Mouse (Mus musculus) liver, embryonic 14.5 days (tissue): ENCODE data around the gene Id2.

Experiments
- CTCF ChIP-seq: IDR thresholded peaks from 2 replicates; pipeline ENCODE4 v1.5.1; 2016; ENCODE audit warnings: antibody characterized with exemption, low read depth, control low read depth
- EP300 ChIP-seq: IDR thresholded peaks from 2 replicates; pipeline ENCODE4 v1.6.1; 2016; ENCODE audit warnings: antibody characterized with exemption, low read depth

DNA sequence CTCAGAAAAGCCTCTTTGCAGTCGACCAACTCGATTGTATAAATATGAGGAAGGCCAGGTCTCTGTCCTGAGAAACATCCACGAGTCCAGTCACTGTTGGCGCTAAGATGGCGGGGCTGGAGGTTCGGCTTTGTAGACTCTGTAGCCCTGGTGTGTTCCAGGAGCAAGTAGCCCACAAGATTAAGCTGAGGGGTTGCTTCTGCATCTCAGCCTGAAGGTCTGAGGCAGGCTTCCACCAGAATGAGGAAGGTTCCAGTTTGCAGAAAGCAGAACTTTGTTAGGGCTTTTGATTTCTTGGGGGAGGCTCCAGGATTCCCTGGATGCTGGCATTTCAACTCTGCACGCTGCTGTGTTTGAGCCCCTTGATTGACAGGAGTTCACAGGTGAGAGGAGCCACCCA lies 45.3 kb upstream of the Id2 start:
- no peak for TF ChIP-seq EP300
- no peak for TF ChIP-seq CTCF
